Mouse (Mus musculus): ENCODE results near the gene Nck2.

- TF ChIP-seq CHD2 (IDR thresholded peaks at IDR 0.05; ENCODE audit: low read depth, low read length) (no peak), ZNF384 (IDR thresholded peaks at IDR 0.05; ENCODE audit: low read depth, low read length) (no peak), HCFC1 (IDR thresholded peaks at IDR 0.05; ENCODE audit: borderline replicate concordance, insufficient read depth, low read length) (no peak), ZC3H11A (IDR thresholded peaks at IDR 0.05; ENCODE audit: borderline replicate concordance, low read depth, low read length) (no peak)
Measured at GRCm38 (mm10) chr1:43414971-43415370, 29.4 kb upstream of the Nck2 start.
